In the genomic region with DNA sequence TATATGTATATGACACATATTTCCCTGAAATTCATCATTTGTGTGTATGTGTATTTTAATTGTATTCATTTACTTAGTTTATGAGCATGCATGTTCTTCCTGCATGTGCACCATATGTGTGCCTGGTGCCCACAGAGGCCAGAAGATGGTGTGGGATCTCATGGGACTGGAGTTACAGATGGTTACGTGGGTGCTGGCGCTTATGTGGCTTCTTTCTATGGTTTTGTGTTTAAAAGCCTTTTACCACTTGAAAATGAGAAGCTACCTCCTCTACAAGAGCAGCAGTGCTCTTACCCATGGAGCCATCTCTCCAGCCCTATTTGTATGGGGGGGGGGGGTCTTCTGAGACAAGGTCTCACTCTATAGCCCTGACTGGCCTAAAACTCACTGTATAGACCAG, we compare ENCODE assay signal across 25 mouse cellular contexts. TPM values are rescaled to one million over a fixed set of nuclear protein-coding genes. Genes with fewer than 3 reads are reported as not detected.
"Had no signal": no experiment of that assay in that cellular context is flagged by ENCODE, and none has a peak within 500 bp of the region (broad histone marks: within the 10 kb centered on the region; RNA-seq: fewer than 3 reads in every experiment).

No protein-coding gene starts in this region.

- ATAC-seq: hindbrain, embryonic 16.5 days; inflammation-experienced regulatory T-cells, adult 6 months; intestine, embryonic 15.5 days; intestine, postnatal 0 days; liver, postnatal 0 days had no signal

- DNase-seq: gastrocnemius, adult 2 months; gastrocnemius, postnatal 10 days; gastrocnemius, postnatal 25 days; heart, adult 2 months; heart, postnatal 10 days; heart, postnatal 4 days; kidney, adult 18-20 months; kidney, adult 8-10 months; kidney, postnatal 10 days; kidney, postnatal 25 days; kidney, postnatal 4 days; liver; liver, embryonic 13.5 days; liver, postnatal 0 days had no signal

RNA-seq across cellular contexts. Expression of a gene that starts 7.7 kb away (rescaled TPM):
- total RNA-seq: granulocyte monocyte progenitor cell, adult 5-6 weeks; heart, adult 2 months; heart, postnatal 25 days; heart, postnatal 4 days; layer of hippocampus, adult 18-20 months; left cerebral cortex, adult 2 months; left cerebral cortex, postnatal 14 days; left cerebral cortex, postnatal 36 days had no signal

RNA-seq across cellular contexts. Expression of a gene that starts 25.7 kb away (rescaled TPM):
- total RNA-seq: gastrocnemius, adult 2 months; gastrocnemius, postnatal 10 days; gastrocnemius, postnatal 25 days; gastrocnemius, postnatal 4 days; heart, adult 2 months; heart, postnatal 10 days; heart, postnatal 25 days; heart, postnatal 4 days; layer of hippocampus, adult 18-20 months had no signal
